Mouse (Mus musculus) heart, postnatal 10 days (tissue): Measurements from ENCODE around the gene Sema4b. TPM values are rescaled to one million over a fixed set of nuclear protein-coding genes. Genes with fewer than 3 reads are reported as not detected.
A peak's percentile ranks its signal among the peaks of the same experiment; 100 is the strongest.

ENCODE experiments used
- DNase-seq, 2 experiments: peaks; one replicate each; pipeline ENCODE4 v3.0.0; 2021
- intact Hi-C: fragments of 180-260 bp; cut with DNase I; formaldehyde crosslinking; loops from one replicate; pipeline ENCODE4 v1.15.1; 2025
- total RNA-seq, 2 experiments: library from RNA; stranded (reverse); gene quantifications; 2 replicates each; pipeline ENCODE4 v1.2.3; 2021

The Sema4b gene
- total RNA-seq, 2 experiments from 2014 or later, result 14.7 to 16.6 TPM

GRCm38 (mm10) chr7:80193941-80194739 is 7.5 kb downstream of the Sema4b start:
- no peak for DNase-seq
- intact Hi-C loops, result no loop called here

- no peak for DNase-seq
- intact Hi-C loops, result no loop called here
Observed at GRCm38 (mm10) chr7:80195146-80195545, 8.5 kb downstream of the Sema4b start.

- intact Hi-C loops, result no loop called here
- no peak for DNase-seq
Observed at GRCm38 (mm10) chr7:80195576-80196263, 9.1 kb downstream of the Sema4b start.

- intact Hi-C loops, result no loop called here
- DNase-seq, result no peak
Observed at GRCm38 (mm10) chr7:80197371-80197770, 10.7 kb downstream of the Sema4b start.

- peak; percentile 81 to 82 for DNase-seq
- intact Hi-C loops, result no loop called here
Observed at GRCm38 (mm10) chr7:80197941-80198778, 11.5 kb downstream of the Sema4b start.

GRCm38 (mm10) chr7:80198863-80199262 is 12.2 kb downstream of the Sema4b start:
- intact Hi-C loops, result no loop called here
- no peak for DNase-seq

- intact Hi-C loops, result no loop called here
- DNase-seq, result no peak
Observed at GRCm38 (mm10) chr7:80199286-80199685, 12.6 kb downstream of the Sema4b start.

- intact Hi-C loops, result no loop called here
- DNase-seq, result no peak
Observed at GRCm38 (mm10) chr7:80199851-80200587, 13.4 kb downstream of the Sema4b start.

- intact Hi-C loops, result no loop called here
Observed at GRCm38 (mm10) chr7:80200588-80200945, 13.9 kb downstream of the Sema4b start.

GRCm38 (mm10) chr7:80200963-80201539 is 14.4 kb downstream of the Sema4b start:
- DNase-seq, result no peak
- intact Hi-C loops, result no loop called here

More at GRCm38 (mm10) chr7:80200588-80200945, 13.9 kb downstream of the Sema4b start:
- DNase-seq, result no peak

GRCm38 (mm10) chr7:80201888-80202540 is 15.4 kb downstream of the Sema4b start:
- no peak for DNase-seq
- intact Hi-C loops, result no loop called here

- no peak for DNase-seq
- intact Hi-C loops, result no loop called here
Observed at GRCm38 (mm10) chr7:80202961-80203360, 16.3 kb downstream of the Sema4b start.

GRCm38 (mm10) chr7:80203638-80204096 is 17.0 kb downstream of the Sema4b start:
- intact Hi-C loops, result no loop called here
- DNase-seq, result no peak

- intact Hi-C loops, result no loop called here
- DNase-seq, result no peak
Observed at GRCm38 (mm10) chr7:80204362-80204761, 17.7 kb downstream of the Sema4b start.

- intact Hi-C loops, result no loop called here
- no peak for DNase-seq
Observed at GRCm38 (mm10) chr7:80204961-80205360, 18.3 kb downstream of the Sema4b start.

GRCm38 (mm10) chr7:80205705-80206589 is 19.3 kb downstream of the Sema4b start:
- DNase-seq, result no peak
- intact Hi-C loops, result no loop called here

- intact Hi-C loops, result no loop called here
- DNase-seq, result no peak
Observed at GRCm38 (mm10) chr7:80207314-80207731, 20.7 kb downstream of the Sema4b start.

- no peak for DNase-seq
- intact Hi-C loops, result no loop called here
Observed at GRCm38 (mm10) chr7:80208026-80208642, 21.5 kb downstream of the Sema4b start.
